Mouse (Mus musculus): ENCODE results near the gene Foxo3.

- TF ChIP-seq CTCF (IDR thresholded peaks at IDR 0.05; ENCODE audit: borderline replicate concordance, extremely low read depth, insufficient read depth, insufficient read length): no peak
- no peak for TF ChIP-seq POLR2A (IDR thresholded peaks at IDR 0.05; ENCODE audit: borderline replicate concordance, extremely low read depth, insufficient read depth, insufficient read length, poor library complexity, severe bottlenecking)
Measured at GRCm38 (mm10) chr10:42170889-42171347, 105.6 kb downstream of the Foxo3 start.

Measured in brain, embryonic 14.5 days (tissue).